Mouse (Mus musculus): ENCODE data around the gene Socs1. TPM values are rescaled to one million over a fixed set of nuclear protein-coding genes. Genes with fewer than 3 reads are reported as not detected.

The Socs1 gene
- total and polyA plus RNA-seq, 2 experiments from 2014 or later, result 4.6 to 7.9 TPM

DNA sequence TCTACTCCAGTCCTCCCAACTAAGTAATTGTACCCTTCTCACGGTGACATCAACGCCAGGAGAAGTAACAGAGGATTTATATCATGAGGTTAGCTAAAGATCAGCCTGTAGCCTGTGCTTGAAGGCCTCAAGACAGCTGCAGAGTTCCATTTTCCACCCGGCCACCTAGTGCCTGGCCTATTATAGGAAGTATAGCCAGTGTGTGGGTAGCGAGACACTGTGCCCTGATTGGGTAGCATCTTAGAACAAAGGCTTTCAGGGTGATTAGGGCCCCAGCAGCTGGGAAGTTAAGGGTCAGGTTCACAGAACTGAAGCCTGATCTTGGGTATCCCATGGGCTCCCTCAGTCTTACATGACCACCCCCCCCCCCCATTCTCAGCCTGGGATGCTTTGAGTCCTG, 3.5 kb upstream of the Socs1 start:
- DNase-seq (ENCODE audit: low spot score), result no peak
- no peak overlapping the region for H3K27ac ChIP-seq (ENCODE audit: low read depth, low read length)
- no peak for TF ChIP-seq CTCF (IDR thresholded peaks at IDR 0.05)
- no peaks in the 10 kb centered on the region for H3K36me3 ChIP-seq (ENCODE audit: insufficient read depth, low read length)
- no peak for ATAC-seq (ENCODE audit: low FRiP score)
- no peaks in the 10 kb centered on the region for H3K27me3 ChIP-seq (ENCODE audit: insufficient read depth, low read length)
- H3K9me3 ChIP-seq (ENCODE audit: low read length), result no peaks in the 10 kb centered on the region
- no peak overlapping the region for H3K4me2 ChIP-seq (ENCODE audit: low read depth, low read length, poor library complexity, severe bottlenecking)
- WGBS, result 72% methylated on average over 4 of the region's 4 CpGs
- no peaks in the 10 kb centered on the region for H3K4me1 ChIP-seq (ENCODE audit: insufficient read depth, low read length)
- no peak overlapping the region for H3K9ac ChIP-seq (replicated peaks; ENCODE audit: low read length, poor library complexity, severe bottlenecking)
- H3K4me3 ChIP-seq (ENCODE audit: low read depth, low read length), result no peak overlapping the region

- ATAC-seq (ENCODE audit: low FRiP score) (no peak), DNase-seq (ENCODE audit: low spot score) (no peak)
- Histone ChIP-seq H3K4me1 (ENCODE audit: insufficient read depth, low read length) (0 out of 2 replicates have a peak, but pooled peaks cover 2% of the 10 kb centered on the region), H3K9ac (replicated peaks; ENCODE audit: low read length, poor library complexity, severe bottlenecking) (no peak within 1 kb of the TSS; the same call in 1 of the 2 replicates), H3K4me3 (ENCODE audit: low read depth, low read length) (no peak within 1 kb of the TSS), H3K27me3 (ENCODE audit: insufficient read depth, low read length) (no peaks in the 10 kb centered on the region), H3K9me3 (ENCODE audit: low read length) (no peaks in the 10 kb centered on the region), H3K36me3 (ENCODE audit: insufficient read depth, low read length) (no peaks in the 10 kb centered on the region), H3K4me2 (ENCODE audit: low read depth, low read length, poor library complexity, severe bottlenecking) (no peak within 1 kb of the TSS), H3K27ac (ENCODE audit: low read depth, low read length) (no peak within 1 kb of the TSS)
- 55% methylated on average over 16 of the region's 16 CpGs for WGBS
- TF ChIP-seq CTCF (IDR thresholded peaks at IDR 0.05), result no peak
These were observed 2.9 kb upstream of the Socs1 start, which contains the start of gene Tnp2 for GRCm38 (mm10) chr16:10788271-10788670. Gene Tnp2, minus strand, starts transcription at chr16:10788660.

GRCm38 (mm10) chr16:10787548-10788058, 2.3 kb upstream of the Socs1 start:
- Histone ChIP-seq H3K4me1 (ENCODE audit: insufficient read depth, low read length) (peaks cover 8% of the 10 kb centered on the region; the same call in 1 of the 2 replicates), H3K27ac (ENCODE audit: low read depth, low read length) (no peak overlapping the region), H3K27me3 (ENCODE audit: insufficient read depth, low read length) (no peaks in the 10 kb centered on the region), H3K9me3 (ENCODE audit: low read length) (no peaks in the 10 kb centered on the region), H3K36me3 (ENCODE audit: insufficient read depth, low read length) (no peaks in the 10 kb centered on the region), H3K4me3 (ENCODE audit: low read depth, low read length) (no peak overlapping the region), H3K4me2 (ENCODE audit: low read depth, low read length, poor library complexity, severe bottlenecking) (no peak overlapping the region), H3K9ac (replicated peaks; ENCODE audit: low read length, poor library complexity, severe bottlenecking) (no peak overlapping the region)
- peak; percentile 35 for TF ChIP-seq CTCF (IDR thresholded peaks at IDR 0.05)
- ATAC-seq (ENCODE audit: low FRiP score), result no peak
- 90% methylated on average over 7 of the region's 7 CpGs for WGBS
- DNase-seq (ENCODE audit: low spot score), result no peak

- DNase-seq (ENCODE audit: low spot score) (no peak), ATAC-seq (ENCODE audit: low FRiP score) (no peak)
- H3K27ac ChIP-seq (ENCODE audit: low read depth, low read length), result no peak overlapping the region
- TF ChIP-seq CTCF (IDR thresholded peaks at IDR 0.05), result no peak
- H3K4me3 ChIP-seq (ENCODE audit: low read depth, low read length), result no peak overlapping the region
- 71% methylated on average over 4 of the region's 4 CpGs for WGBS
- H3K4me2 ChIP-seq (ENCODE audit: low read depth, low read length, poor library complexity, severe bottlenecking), result no peak overlapping the region; the same call in 1 of the 2 replicates
- no peak overlapping the region for H3K9ac ChIP-seq (replicated peaks; ENCODE audit: low read length, poor library complexity, severe bottlenecking)
- H3K4me1 ChIP-seq (ENCODE audit: insufficient read depth, low read length), result peaks cover 11% of the 10 kb centered on the region; the same call in 1 of the 2 replicates
- no peaks in the 10 kb centered on the region for H3K9me3 ChIP-seq (ENCODE audit: low read length)
- H3K36me3 ChIP-seq (ENCODE audit: insufficient read depth, low read length), result no peaks in the 10 kb centered on the region
- no peaks in the 10 kb centered on the region for H3K27me3 ChIP-seq (ENCODE audit: insufficient read depth, low read length)
These were observed 1.6 kb upstream of the Socs1 start for GRCm38 (mm10) chr16:10786782-10787547.

DNA sequence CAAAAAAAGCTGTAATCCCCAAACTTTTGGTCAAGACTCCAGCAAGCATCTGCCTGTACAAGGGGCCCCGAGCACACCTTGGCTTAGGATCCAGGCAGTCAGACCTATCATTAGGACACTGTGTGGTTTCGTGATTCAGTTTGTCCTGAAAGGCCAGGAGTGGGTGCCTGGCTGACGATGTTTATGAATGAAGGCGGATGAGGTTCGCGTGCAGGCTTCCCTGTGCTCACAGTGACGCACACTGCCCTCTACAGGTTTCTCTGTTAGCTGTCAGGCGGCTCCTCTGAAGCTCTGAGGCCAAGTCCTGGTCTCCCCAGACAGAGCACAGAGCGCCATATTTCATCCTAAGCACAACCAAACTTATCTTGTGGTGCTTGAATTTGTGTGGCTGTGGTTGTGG, 952 bp upstream of the Socs1 start:
- H3K27ac ChIP-seq (ENCODE audit: low read depth, low read length), result peak overlapping the region; percentile 90

More for the DNA sequence above, 952 bp upstream of the Socs1 start:
- peak overlapping the region; percentile 99 for H3K4me2 ChIP-seq (ENCODE audit: low read depth, low read length, poor library complexity, severe bottlenecking)
- ATAC-seq (ENCODE audit: low FRiP score) (peak; percentile 28), DNase-seq (ENCODE audit: low spot score) (peak; percentile 94)
- peak overlapping the region; percentile 82; the same call in 1 of the 2 replicates for H3K9ac ChIP-seq (replicated peaks; ENCODE audit: low read length, poor library complexity, severe bottlenecking)
- H3K4me3 ChIP-seq (ENCODE audit: low read depth, low read length), result peak overlapping the region; percentile 65
- H3K4me1 ChIP-seq (ENCODE audit: insufficient read depth, low read length), result peaks cover 11% of the 10 kb centered on the region; the same call in 1 of the 2 replicates
- TF ChIP-seq CTCF (IDR thresholded peaks at IDR 0.05), result peak; percentile 92
- under 1% methylated on average over 9 of the region's 9 CpGs for WGBS
- H3K36me3 ChIP-seq (ENCODE audit: insufficient read depth, low read length), result no peaks in the 10 kb centered on the region
- H3K9me3 ChIP-seq (ENCODE audit: low read length), result no peaks in the 10 kb centered on the region
- H3K27me3 ChIP-seq (ENCODE audit: insufficient read depth, low read length), result no peaks in the 10 kb centered on the region

Data from midbrain, postnatal 0 days (tissue).